Mouse (Mus musculus): ENCODE results near the gene Cic. TPM values are rescaled to one million over a fixed set of nuclear protein-coding genes. Genes with fewer than 3 reads are reported as not detected.

The Cic gene
- polyA plus RNA-seq, 1 experiment = 292 TPM

DNA sequence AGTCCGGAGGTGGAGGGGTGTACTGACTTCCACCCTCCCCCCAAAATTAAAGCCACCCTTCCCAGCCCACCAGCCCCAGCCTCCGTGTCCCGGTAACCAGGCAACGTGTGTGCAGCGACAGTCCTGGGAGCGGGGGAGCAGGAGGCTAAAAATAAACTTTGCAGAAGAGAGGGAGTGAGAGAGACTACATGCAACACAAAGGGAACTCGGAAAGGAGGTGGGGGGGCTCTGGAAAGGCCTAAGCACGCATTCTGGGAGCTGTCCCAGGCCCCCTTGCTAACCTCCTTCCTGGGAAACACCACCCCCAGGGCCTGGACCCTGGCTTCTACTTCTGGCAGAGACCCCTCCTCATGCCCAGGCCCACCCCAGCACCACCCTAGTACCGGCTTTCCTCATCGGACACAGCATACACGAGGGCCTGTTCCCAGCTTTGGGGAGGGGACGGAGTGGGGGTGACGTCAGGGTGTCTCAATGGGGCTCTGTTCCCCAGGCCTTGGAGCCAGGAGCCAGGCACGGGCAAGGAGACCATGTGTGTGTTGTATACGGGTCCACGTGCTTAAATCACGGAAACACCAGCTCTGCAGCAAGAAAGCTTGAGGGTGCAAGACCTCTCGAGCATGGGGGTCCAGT, 19.4 kb upstream of the Cic start:
- Histone ChIP-seq H3K4me3 (replicated peaks; ENCODE audit: control insufficient read depth, low read depth, low read length) (no peak overlapping the region), H3K27ac (ENCODE audit: control insufficient read depth, insufficient read depth, low read depth, low read length, poor library complexity) (no peak overlapping the region), H3K4me1 (ENCODE audit: control insufficient read depth, insufficient read depth, low read length) (no peaks in the 10 kb centered on the region; the same call in 1 of the 2 replicates)
- no peak for TF ChIP-seq POLR2A (IDR thresholded peaks at IDR 0.05; ENCODE audit: borderline replicate concordance, control insufficient read depth, low read depth, low read length)
- TF ChIP-seq CTCF (IDR thresholded peaks at IDR 0.05; ENCODE audit: control insufficient read depth, insufficient read depth, low read length) = no peak
- 8% methylated on average over 18 of the region's 18 CpGs for WGBS

DNA sequence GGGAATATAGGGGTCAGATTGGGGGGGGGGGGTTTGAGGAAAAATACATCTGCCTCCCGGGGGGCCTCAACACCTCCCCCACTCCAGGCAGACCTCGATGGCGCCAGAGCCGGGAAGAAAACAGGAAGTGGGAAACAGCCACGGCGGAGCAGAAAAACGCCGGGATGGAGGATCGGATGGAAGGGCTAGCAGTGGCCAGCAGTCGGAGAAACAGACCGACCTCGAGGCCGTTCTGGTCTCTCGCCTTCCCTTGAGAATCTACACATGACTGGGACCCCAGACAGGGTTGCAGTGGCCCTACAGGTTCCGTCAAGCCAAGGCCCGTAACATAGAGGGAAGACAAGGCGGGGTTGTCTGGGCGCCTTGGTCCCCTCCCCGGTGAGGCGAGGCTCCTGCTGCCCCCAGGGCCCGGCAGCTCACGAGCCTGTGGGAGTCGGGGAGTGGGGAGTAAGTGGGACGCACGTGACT, 18.6 kb upstream of the Cic start:
- WGBS = under 1% methylated on average over 25 of the region's 25 CpGs
- Histone ChIP-seq H3K27ac (ENCODE audit: control insufficient read depth, insufficient read depth, low read depth, low read length, poor library complexity) (peak overlapping the region; percentile 33; the same call in 1 of the 2 replicates), H3K4me1 (ENCODE audit: control insufficient read depth, insufficient read depth, low read length) (no peaks in the 10 kb centered on the region; the same call in 1 of the 2 replicates), H3K4me3 (replicated peaks; ENCODE audit: control insufficient read depth, low read depth, low read length) (peak overlapping the region; percentile 60)
- TF ChIP-seq POLR2A (IDR thresholded peaks at IDR 0.05; ENCODE audit: borderline replicate concordance, control insufficient read depth, low read depth, low read length) (no peak), CTCF (IDR thresholded peaks at IDR 0.05; ENCODE audit: control insufficient read depth, insufficient read depth, low read length) (0 out of 2 replicates have a peak, but pooled peaks have one; percentile 6)

DNA sequence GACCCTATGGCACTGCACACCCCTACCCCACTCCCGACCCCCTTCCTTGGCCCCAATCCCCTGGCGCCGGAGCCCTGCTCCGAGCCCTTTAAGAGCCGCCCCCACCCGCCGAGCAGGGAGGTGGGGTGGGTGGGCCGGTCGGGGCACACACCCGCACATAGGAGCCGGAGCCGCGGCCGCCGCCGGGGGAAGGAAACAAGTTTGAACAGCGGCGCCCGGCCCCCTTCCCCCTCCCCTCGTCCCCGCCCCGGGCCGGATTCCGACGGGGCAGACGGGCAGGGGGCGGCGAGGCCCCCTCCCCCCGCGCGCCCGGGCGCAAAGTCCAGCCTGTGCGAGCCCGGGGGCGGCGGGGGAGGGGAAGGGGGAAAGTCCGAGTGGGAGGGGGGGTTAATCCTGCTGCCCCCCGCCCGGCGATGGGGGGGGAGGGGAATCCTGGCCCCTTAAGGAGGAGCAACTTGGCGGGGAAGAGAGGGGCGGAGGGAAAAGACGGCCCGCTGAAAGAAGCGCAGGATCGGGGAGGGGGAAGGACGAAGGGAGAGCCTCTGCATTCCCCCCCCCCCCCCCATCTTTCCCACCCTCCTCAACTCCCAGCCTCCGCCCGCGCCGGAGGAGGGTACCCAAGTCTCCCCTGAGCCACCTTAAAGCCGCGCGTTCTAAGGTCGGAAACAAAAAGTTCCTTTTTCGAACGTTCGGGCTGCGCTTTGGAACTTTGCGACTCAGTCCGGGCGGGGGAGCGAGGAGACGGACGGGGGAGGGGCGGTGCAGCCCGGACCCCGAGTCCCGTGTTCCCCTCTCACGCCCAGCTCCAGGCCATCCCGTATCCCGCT, 18.0 kb upstream of the Cic start:
- Histone ChIP-seq H3K4me1 (ENCODE audit: control insufficient read depth, insufficient read depth, low read length) (no peaks in the 10 kb centered on the region; the same call in 1 of the 2 replicates), H3K4me3 (replicated peaks; ENCODE audit: control insufficient read depth, low read depth, low read length) (peak overlapping the region; percentile 94), H3K27ac (ENCODE audit: control insufficient read depth, insufficient read depth, low read depth, low read length, poor library complexity) (peak overlapping the region; percentile 70; the same call in 1 of the 2 replicates)
- 1% methylated on average over 60 of the region's 73 CpGs for WGBS
- TF ChIP-seq CTCF (IDR thresholded peaks at IDR 0.05; ENCODE audit: control insufficient read depth, insufficient read depth, low read length) (no peak), POLR2A (IDR thresholded peaks at IDR 0.05; ENCODE audit: borderline replicate concordance, control insufficient read depth, low read depth, low read length) (no peak)

DNA sequence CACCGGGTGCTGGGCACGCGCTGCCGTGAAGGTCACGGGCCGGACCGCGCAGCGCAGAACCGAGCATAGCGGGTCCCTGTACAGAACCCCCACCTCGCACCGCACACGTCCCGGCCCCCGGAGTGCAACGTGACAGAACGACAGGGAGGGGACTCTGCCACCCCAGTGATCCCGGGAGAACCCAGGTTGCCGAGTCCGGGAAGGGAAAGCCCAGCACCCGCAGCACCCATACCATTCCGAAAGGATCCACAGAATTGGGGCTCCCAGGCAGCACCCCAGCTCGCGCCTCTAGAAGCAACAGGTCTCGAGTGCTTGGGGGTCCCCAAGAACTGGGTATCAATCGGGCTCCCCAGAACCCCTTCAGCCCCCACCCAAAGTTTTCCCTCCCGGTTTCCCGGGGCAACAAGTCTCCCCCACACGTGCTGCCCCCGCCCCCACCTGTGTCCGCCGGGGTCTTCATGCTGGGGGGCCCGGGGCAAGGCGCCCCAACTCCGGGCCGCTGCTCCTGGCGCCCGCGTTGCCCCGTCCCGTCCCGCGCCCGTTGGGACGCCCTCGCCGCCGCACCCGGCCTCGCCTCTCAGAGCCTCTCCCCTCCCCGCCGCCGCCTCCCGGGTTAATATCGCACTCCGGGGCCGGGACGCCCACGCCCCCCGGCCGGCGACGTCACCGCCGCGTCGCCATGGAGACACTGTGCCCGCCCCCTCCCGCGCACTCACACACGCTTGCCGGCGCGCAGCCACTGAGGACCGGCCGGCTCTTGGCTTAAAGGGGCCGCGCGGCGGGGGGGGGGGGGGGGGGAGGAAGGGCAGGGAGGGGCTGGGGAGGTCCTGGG, 17.1 kb upstream of the Cic start, which contains the start of gene Erf:
Gene Erf, minus strand, starts transcription at position 621 of the 832 bp plus-strand sequence.
- TF ChIP-seq POLR2A (IDR thresholded peaks at IDR 0.05; ENCODE audit: borderline replicate concordance, control insufficient read depth, low read depth, low read length) (peak; percentile 74; the same call in 1 of the 2 replicates), CTCF (IDR thresholded peaks at IDR 0.05; ENCODE audit: control insufficient read depth, insufficient read depth, low read length) (no peak)
- Histone ChIP-seq H3K4me1 (ENCODE audit: control insufficient read depth, insufficient read depth, low read length) (no peaks in the 10 kb centered on the region; the same call in 1 of the 2 replicates), H3K4me3 (replicated peaks; ENCODE audit: control insufficient read depth, low read depth, low read length) (peak within 1 kb of the TSS; percentile 94), H3K27ac (ENCODE audit: control insufficient read depth, insufficient read depth, low read depth, low read length, poor library complexity) (peak within 1 kb of the TSS; percentile 70)
- 1% methylated on average over 77 of the region's 81 CpGs for WGBS

DNA sequence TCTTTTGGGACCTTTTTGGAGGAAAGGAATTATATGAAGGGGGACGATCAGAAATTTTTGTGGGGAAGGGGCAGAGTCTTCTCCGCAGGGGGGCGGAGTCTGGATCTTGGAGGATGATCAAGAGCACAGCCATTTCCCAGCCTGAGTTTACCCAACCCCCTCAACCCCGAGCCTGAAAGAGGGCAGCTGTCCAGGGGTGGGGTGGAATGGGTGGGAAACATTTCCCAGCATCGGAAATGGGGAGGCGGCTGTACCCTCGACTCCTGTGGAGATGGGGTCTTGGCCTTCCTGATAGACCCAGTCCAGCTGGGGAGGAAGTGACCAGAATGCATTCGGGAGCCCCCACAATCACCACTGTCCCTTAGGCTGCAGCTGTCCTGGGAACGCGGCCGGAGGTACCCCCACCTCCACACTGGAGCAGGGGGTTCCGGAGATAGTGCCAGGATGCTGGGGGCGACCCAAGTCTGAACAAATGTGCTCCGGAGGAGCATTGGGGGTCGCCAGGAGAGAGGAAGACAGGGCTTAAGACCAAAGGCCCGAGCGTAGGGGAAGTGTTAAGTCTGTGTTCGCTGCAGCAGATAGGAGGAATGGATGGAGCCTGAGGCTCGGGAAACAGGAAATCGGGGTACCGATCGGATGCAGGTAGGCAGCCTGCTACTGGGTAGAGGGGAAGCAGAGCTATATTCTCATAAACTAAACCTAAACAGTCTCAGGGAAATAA, 16.3 kb upstream of the Cic start:
- TF ChIP-seq CTCF (IDR thresholded peaks at IDR 0.05; ENCODE audit: control insufficient read depth, insufficient read depth, low read length) (no peak), POLR2A (IDR thresholded peaks at IDR 0.05; ENCODE audit: borderline replicate concordance, control insufficient read depth, low read depth, low read length) (no peak)
- WGBS = 4% methylated on average over 22 of the region's 22 CpGs
- Histone ChIP-seq H3K4me1 (ENCODE audit: control insufficient read depth, insufficient read depth, low read length) (no peaks in the 10 kb centered on the region; the same call in 1 of the 2 replicates), H3K4me3 (replicated peaks; ENCODE audit: control insufficient read depth, low read depth, low read length) (no peak overlapping the region), H3K27ac (ENCODE audit: control insufficient read depth, insufficient read depth, low read depth, low read length, poor library complexity) (no peak overlapping the region)

DNA sequence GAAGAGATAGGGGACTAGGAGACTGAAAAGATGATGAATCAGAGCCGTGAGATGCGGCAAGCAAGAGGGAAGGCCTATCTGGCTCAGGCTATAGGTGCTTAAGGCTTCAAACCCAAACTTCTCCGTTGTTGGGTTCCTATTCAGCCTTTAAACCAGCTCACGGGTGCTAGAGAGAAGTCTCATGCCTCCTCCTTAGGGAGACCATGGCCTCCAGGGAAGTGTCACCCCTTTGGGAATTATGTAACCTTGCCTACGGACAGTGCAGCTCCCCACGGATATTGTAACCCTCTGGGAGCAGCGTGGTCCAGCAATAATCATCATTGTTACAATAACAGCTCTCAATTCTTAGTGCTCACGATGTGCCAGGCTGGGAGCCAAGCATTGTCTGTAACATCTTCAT, 15.7 kb upstream of the Cic start:
- Histone ChIP-seq H3K4me3 (replicated peaks; ENCODE audit: control insufficient read depth, low read depth, low read length) (no peak overlapping the region), H3K4me1 (ENCODE audit: control insufficient read depth, insufficient read depth, low read length) (no peaks in the 10 kb centered on the region), H3K27ac (ENCODE audit: control insufficient read depth, insufficient read depth, low read depth, low read length, poor library complexity) (no peak overlapping the region)
- WGBS = 37% methylated on average over 8 of the region's 8 CpGs
- no peak for TF ChIP-seq CTCF (IDR thresholded peaks at IDR 0.05; ENCODE audit: control insufficient read depth, insufficient read depth, low read length)
- TF ChIP-seq POLR2A (IDR thresholded peaks at IDR 0.05; ENCODE audit: borderline replicate concordance, control insufficient read depth, low read depth, low read length) = no peak

DNA sequence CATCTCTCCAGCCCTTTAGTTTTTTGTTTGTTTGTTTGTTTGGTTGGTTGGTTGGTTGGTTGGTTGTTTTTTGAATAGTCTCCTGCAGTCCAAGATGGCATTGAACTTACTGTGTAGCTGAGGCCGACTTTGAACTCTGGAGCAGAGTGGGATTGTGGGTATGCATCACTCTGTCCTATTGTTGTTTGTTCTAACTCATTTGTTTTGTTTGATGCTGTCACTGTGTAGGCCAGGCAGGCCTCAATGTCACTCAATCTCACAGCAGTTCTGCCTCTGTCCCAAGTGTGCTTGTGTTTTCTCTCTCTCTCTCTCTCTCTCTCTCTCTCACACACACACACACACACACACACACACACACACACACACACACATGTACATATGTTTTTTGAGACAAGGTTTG, 5.6 kb upstream of the Cic start:
- Histone ChIP-seq H3K4me1 (ENCODE audit: control insufficient read depth, insufficient read depth, low read length) (peaks cover under 1% of the 10 kb centered on the region; the same call in 1 of the 2 replicates), H3K27ac (ENCODE audit: control insufficient read depth, insufficient read depth, low read depth, low read length, poor library complexity) (no peak overlapping the region), H3K4me3 (replicated peaks; ENCODE audit: control insufficient read depth, low read depth, low read length) (no peak overlapping the region)
- 62% methylated on average over 1 of the region's 1 CpGs for WGBS
- no peak for TF ChIP-seq POLR2A (IDR thresholded peaks at IDR 0.05; ENCODE audit: borderline replicate concordance, control insufficient read depth, low read depth, low read length)
- no peak for TF ChIP-seq CTCF (IDR thresholded peaks at IDR 0.05; ENCODE audit: control insufficient read depth, insufficient read depth, low read length)
